Mouse (Mus musculus): ENCODE measurements around the gene Serinc4.

DNA sequence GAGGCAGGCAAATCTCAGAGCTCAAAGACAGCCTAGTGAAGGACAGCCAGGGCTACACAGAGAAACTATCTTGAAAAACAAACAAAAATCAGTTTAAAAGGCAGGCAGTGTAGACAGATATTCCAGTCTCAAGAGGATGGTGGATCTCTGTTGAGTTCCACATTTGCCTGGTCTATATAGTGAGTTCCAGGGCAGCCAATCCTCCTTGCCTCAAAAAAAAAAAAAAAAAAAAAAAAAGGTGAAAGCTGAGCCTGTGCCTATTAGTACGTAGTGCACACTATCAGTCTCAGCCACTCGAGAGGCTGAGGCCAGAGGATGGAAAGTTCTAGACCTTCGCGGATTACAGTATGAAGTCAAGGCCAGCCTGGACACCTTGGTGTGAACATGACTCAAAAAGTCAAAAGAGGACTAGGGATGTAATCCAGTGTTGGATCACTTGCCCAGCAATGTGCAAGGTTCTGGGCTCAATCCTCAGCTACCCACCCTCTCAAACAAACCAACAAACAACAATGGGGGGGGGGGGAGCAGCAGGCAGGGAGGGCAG, 43.7 kb downstream of the Serinc4 start:
- TF ChIP-seq GATA1 (IDR thresholded peaks at IDR 0.05; ENCODE audit: borderline replicate concordance, low read length) = no peak
- no peak for TF ChIP-seq FLI1 (IDR thresholded peaks at IDR 0.05; ENCODE audit: low read length)

Measured in megakaryocyte, embryonic 14.5 days (primary cell).